Mouse (Mus musculus) cortical plate, adult 2 months (tissue): ENCODE measurements at regions not wholly inside any gene's neighbourhood (a gene's known extent, or its start where the extent isn't known, plus 50 kb on each side); places are given as distances from the start of the nearest gene placed in this dataset.

Source experiments
- CTCF ChIP-seq: fragments of 200-500 bp; IDR thresholded peaks from 2 replicates; pipeline ENCODE4 v1.5.1; 2011; ENCODE audit warnings: mild to moderate bottlenecking, control low read depth, low read length; ENCODE audit not compliant: insufficient read depth; ENCODE audit errors: extremely low read depth
- POLR2A ChIP-seq: fragments of 200-500 bp; IDR thresholded peaks from 2 replicates; pipeline ENCODE4 v1.6.1; 2011; ENCODE audit warnings: mild to moderate bottlenecking, low read length, control low read depth; ENCODE audit not compliant: insufficient read depth; ENCODE audit errors: extremely low read depth

DNA sequence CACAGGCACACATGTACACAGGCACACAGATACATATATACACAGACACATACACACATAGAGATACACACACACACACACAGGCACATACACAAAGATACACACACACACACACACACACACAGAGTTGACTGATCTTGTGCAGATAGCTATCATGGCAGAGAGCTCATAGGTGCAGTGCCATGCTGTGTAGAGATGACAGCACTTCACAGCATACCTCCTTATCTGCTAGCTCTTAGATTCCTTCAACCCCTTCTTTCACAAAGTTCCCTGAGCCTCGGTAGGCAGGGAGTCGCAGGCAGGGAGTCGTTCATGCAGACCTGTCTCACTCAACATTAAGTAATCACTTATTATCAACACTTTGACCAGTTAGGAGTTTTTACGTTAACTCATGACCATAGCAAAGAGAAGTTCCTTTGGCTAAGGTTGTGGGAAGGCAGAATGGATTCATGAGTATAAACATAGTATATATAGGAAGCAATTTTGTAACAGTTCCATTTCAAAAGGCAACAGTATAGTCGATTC lies 74.4 kb upstream of the Klf13 start:
- TF ChIP-seq CTCF (no peak), POLR2A (no peak)
